Mouse (Mus musculus) heart, postnatal 10 days (tissue): ENCODE data around the gene Pnldc1. TPM values are rescaled to one million over a fixed set of nuclear protein-coding genes. Genes with fewer than 3 reads are reported as not detected.

Experiments used
- DNase-seq, 2 experiments: peaks; one replicate each; pipeline ENCODE4 v3.0.0; 2021
- intact Hi-C: fragments of 180-260 bp; cut with DNase I; formaldehyde crosslinking; loops from one replicate; pipeline ENCODE4 v1.15.1; 2025
- microRNA-seq, 2 experiments: library from miRNA; unstranded; fragments of <30 nt; microRNA quantifications; one replicate each; pipeline ENCODE4 v1.2.0; 2022
- total RNA-seq, 2 experiments: library from RNA; stranded (reverse); gene quantifications; 2 replicates each; pipeline ENCODE4 v1.2.3; 2021

Pnldc1 gene
- total RNA-seq, 2 experiments from 2014 or later: 1.3 to 1.5 TPM

DNA sequence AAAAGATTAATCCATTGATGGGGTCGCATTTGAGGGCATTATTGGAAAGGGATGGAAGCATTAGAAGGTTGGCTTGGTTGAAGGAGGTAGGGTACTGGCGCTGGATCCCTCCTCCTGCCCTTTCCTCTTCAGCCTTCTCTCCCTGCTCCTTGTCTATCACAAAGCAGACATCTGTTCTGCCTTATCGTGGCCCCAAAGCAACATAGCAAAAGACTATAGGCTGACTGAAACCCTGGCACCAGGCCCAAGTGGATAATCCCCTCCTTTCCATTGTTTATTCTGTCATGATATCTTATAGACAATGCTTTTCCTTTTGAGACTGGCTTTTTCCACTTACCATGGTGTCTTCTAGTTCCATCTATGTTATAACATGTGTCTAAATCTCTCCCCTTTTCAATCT lies 44.6 kb downstream of the Pnldc1 start:
- no peak for DNase-seq
- intact Hi-C loops: no loop called here

DNA sequence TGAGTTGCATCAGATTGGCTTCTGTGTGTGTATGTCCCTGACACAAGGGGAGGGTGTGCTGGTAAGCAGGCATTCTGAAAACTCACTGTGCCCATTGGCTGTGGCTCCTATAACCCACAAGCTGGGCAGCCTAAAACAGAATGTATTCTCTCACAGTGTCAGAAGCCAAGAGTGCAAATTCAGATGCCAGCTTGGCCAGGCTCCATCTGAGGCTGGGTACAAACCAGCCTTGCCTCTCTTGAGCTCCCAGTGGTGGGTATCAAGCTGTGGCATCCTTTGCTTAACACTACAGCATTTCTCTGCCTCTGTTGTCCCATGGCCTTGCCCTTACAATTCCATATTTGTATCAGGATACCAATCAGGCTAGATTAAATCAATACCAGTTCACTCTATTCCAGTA lies 45.9 kb downstream of the Pnldc1 start:
- intact Hi-C loops: no loop called here
- no peak for DNase-seq

DNA sequence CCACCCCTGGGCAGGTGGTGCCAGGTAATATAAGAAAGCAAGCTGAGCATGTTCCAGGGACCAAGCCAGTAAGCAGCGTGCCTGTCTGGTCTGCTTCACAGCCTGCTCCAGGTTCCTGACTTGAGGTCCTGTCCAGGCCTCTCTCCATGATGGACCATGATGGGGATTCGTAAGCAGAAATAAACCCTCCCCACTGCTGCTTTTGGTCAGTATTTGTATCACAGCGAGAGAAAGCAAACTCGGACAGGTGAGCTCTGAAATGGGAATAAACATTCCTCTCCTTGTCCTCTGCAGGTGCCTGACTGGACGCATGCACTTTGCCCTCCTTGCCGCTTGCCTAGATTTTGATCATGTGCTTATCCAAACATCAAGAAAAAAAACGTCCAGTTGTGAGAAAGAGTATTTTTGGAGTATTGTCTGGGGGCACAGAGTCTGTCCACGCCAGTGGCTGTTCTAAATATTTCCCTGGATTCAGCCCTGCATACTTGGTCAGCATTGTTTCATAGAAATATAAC lies 51.0 kb downstream of the Pnldc1 start:
- intact Hi-C loops: no loop called here
- DNase-seq: no peak

DNA sequence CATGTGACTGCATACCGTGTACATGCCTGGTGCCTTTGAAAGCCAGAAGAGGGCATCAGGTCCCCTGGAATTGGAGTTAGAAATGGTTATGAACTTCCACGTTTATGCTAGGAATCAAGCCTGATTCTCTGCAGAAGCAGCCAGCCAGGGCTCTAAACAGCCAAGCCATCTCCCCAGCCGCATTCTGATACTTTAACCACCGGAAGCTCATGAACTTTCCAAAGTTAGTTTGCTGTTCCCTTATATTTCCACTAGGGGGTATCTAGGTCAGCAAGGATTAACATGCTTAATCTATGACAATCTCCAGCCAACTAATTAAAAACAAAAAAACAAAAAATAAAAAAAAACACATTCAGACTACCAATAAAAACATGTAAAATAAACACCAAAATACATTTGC lies 52.0 kb downstream of the Pnldc1 start:
- DNase-seq: peak in 1 of 2 experiments; percentile 32
- intact Hi-C loops: no loop called here

DNA sequence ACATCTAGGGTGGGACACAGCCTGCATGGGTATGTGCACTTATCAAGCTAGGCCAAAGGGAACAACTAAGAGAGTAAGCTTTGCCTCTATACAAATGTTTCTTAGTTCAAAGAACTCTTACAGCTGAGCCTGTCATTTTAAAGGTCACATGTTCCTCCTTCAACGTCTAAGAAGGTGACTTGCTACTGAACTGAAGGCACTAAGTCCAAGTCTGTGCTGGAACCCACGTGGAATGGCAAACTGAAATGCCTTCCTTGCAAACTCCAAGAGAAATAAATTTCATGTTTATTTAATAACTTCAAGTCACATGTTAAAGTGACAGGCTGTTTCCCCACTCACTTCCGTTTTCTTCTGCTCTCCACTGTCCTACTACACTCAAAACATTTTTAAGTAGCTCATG lies 52.6 kb downstream of the Pnldc1 start:
- intact Hi-C loops: no loop called here
- no peak for DNase-seq

DNA sequence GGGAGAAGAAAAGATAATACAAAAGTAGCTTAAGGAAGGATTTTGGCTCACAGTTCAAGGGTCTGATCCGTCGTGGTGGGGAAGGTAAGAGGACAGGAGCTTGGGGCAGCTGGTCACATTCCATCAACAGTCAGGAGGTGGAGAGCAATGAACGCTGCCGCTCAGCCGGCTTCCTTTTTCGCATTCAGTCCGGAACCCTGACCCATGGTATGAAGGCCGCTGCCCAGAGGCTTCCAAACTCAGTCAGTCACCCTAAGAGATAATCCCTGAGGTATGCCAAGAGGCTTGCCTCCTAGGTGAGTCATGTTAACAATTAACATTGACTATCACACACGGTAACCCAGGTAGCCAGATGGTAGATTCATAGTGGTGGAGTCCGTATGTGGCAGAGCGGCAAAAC lies 55.6 kb downstream of the Pnldc1 start:
- no peak for DNase-seq
- intact Hi-C loops: no loop called here

DNA sequence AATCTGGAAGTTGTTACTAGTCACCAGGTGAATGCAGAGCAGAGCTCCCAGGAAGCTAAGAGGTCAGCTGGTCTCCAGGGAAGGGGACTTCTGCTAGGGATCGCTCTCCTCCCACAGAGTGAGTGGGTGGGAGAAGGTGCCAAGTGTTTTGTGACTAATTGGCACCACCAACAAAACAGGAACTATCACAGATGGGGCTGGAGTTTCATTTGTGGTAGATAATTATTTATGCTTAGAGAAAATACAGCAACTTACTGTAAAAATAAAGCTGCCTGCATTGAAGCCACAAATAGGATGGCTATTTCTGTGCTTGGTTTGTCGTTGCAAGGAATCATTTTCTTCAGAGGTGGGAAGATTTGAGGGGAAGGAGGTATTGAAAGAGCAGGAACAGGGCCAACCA lies 56.2 kb downstream of the Pnldc1 start:
- intact Hi-C loops: no loop called here

DNA sequence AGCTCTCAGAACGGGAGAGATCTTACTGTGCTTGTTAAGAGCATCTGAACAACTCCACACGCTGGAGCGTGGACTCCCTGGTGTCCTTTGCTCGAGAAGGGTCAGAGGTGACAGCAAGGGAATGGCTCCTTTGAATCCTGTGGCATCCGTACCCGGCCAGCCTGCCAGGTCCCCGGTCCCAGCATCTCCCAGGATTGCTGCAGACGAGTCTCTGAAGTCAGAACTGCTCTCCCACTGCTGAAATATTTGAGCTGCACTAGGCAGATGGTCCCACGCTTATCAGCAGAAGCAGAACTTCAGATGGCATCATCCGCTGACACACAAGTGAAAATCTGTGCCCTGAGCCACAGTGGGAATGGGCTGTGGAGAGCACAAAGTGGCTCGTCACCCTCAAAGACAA lies 58.3 kb downstream of the Pnldc1 start:
- DNase-seq: no peak
- intact Hi-C loops: no loop called here

More for the DNA sequence above, 56.2 kb downstream of the Pnldc1 start:
- no peak for DNase-seq

DNA sequence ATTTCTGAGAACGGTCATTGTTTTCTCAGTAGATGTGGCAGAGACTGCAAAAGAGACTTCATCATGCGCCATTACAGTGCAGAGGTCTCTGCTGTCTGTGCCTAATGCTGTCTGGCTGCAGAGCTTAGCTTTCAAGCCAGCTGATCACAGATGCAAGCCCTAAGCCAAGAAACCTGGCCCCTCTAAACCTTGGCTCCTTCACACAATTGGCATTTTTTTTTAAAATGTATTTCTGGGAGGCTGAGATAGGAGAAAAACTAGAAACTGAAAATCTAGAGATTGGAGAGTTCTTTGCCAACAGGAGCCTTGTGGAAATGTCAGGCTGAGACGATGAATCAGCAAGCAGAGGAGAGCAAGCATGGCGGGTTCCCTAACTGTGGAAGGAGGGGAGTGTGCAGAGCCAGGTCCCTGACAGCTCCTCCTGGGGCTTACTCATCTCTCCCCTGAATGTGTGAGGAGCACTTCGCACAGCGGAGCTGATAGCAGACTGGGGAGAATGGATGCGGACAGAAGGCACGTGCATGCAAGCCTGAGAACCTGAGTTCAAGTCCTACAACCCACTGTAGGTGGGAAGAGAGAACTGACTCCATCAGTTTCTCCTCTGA lies 60.1 kb downstream of the Pnldc1 start:
- no peak for DNase-seq
- intact Hi-C loops: no loop called here

DNA sequence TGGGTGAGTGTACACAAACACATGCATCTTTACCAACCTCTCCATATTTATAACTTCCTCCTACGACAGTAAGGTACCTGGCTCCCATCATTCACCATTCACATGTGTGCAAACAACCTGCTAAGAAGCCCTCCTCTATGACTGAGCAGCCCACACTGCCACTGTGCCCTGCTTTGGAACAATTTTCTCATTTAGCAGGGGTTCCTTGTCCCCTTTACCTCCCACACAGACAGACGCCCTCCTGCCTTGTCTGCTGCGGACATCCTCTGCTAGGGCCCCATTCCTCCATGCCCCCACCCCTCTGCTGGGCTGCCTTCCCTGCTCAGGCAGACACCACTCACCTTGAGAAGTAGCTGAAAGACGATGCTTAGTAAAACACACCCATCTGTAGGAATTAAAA lies 62.3 kb downstream of the Pnldc1 start:
- DNase-seq: no peak
- intact Hi-C loops: no loop called here

DNA sequence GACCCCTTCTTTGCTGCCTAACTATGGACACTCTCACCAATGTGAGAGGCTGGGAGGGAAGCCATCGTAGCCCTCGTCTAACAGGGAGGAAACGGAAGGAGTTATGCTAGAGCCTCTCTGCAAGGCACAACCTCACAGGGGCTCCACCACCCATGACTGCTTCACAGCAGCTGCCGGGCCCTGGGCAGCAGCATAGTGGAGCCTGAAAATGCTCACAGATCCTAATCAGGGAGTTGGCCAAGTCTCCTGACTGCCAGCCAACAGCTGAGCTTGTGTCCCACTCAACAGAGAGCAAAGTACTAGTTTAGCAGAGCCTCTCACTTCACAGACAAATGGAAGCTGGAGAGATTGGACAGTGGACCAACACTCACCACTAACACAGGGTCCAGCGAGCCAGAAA lies 63.6 kb downstream of the Pnldc1 start:
- intact Hi-C loops: no loop called here
- DNase-seq: no peak

DNA sequence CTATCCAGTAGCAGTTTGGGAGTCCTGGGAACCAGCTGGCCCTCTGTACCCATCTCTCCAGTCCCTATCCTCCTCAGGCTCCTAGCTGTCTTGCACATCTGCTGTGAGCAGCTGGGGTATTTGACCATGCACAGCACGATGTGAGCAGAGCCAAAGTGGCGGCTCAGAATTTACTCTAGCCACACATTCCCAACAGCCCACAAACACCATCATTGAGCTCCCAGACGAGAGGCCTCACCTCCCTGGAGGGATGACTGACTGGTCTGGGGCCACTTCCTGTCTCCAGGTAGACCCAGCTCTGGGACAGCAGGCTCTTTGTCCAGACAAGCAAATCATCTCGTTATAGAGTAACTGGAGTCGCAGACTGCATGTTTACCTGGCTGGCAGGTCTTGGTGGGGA lies 64.2 kb downstream of the Pnldc1 start:
- no peak for DNase-seq
- intact Hi-C loops: no loop called here

DNA sequence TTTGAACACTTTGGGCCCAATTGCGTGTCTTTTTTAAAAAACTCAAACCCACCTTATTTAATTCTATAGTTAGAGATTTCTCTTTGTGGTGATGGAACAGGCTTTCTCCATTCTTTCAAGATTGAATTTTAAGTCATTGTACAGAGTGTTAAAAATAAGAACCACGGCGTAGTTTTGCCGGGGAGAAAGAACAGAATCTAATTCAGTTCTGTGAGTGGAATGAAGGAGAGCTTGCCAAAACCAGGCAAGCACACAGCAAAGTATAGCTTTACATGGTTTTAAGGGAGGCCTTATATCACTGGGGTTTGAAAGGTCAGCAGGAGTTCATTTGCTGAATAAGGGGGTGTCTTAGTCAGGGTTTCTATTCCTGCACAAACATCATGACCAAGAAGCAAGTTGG lies 65.5 kb downstream of the Pnldc1 start:
- DNase-seq: no peak
- intact Hi-C loops: no loop called here

DNA sequence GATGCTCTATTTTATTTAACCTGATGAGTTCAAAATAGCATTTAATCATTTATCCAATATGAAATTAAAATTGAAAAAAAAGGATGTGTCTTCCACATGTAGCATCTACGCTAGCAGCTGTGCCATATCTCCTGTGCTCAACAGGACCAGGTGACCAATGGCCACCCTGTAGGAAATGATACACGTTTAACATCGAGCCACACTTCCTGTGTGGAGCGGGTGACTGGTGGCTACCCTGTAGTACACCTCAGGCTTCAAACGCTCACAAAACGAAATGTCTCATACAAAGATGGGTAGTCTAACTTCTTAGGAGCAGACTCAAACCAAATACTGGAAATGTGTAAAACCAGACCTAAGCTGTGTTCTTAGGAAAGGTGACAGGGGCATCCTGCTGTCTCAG lies 66.2 kb downstream of the Pnldc1 start:
- no peak for DNase-seq
- intact Hi-C loops: no loop called here

DNA sequence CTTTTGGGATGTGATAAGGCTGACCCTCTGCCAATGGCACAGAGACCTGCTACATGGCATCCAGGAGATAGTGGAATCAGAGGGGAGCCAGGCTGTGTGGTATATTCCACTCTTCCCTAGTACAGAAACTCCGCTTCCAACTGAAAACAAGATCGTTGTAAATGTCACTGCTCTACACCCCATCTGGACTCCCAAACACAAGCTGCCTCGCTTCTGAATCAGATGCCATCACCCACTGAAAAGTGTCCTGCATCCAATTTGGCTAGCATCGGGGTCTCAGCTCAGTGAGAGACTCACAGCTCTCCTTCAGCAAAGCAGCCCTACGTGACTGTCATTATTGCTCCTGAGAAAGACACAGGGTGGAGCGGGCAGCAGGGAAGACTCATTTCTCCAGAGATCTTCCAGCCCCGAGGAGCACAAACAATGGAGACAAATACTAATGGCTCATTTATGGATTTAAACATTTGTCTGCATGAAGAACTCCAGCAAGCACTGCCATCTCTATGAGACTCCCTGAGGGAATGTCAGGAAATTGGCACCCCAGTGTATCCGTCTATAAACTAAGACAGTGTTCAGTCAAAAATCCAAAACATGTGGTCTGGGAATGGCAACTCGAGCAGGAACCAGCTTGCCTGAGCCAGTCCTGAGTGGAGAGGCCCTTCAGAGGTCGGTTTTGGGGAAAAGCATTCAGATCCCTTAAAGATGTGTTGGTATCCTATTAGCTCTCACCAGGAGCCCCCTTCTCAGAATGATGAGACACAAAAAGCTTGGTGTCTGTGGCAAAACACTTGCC lies 70.4 kb downstream of the Pnldc1 start:
- no peak for DNase-seq
- intact Hi-C loops: no loop called here

Small RNA genes within 50 kb of the gene (microRNA-seq; reads per million reads assigned to microRNA genes)
- gene Gm24085: 0 reads per million in 2 experiments

Other genes starting within 250 kb of the Pnldc1 start
- gene Slc22a1, start 234.4 kb downstream of the Pnldc1 start, total RNA-seq: 1 to 10 TPM; 2.3 to 3.4 TPM
- gene Igf2r, start 140.6 kb downstream of the Pnldc1 start, total RNA-seq: 100 to 1,000 TPM; 180 to 214 TPM
- under 1 TPM; 0.22 to 0.50 TPM for gene Mas1, start 42.1 kb downstream of the Pnldc1 start, total RNA-seq
- gene Mrgprh, start 34.2 kb downstream of the Pnldc1 start, total RNA-seq: 1 to 10 TPM; 1.9 to 2.1 TPM
- 100 to 1,000 TPM; 226 to 233 TPM for gene Tcp1, start 5.5 kb upstream of the Pnldc1 start, total RNA-seq
- gene Mrpl18, start 6.1 kb upstream of the Pnldc1 start, total RNA-seq: 100 to 1,000 TPM; 159 to 170 TPM
- gene Acat3, start 30.4 kb upstream of the Pnldc1 start, total RNA-seq: not detected
- gene Acat2, start 50.5 kb upstream of the Pnldc1 start, total RNA-seq: 10 to 100 TPM; 13.2 to 17.0 TPM
- gene Wtap, start 83.9 kb upstream of the Pnldc1 start, total RNA-seq: 10 to 100 TPM; 50.2 to 51.6 TPM
- 100 to 1,000 TPM; 815 to 853 TPM for gene Sod2, start 96.6 kb upstream of the Pnldc1 start, total RNA-seq
- not detected for gene Gpr31b, start 142.1 kb upstream of the Pnldc1 start, total RNA-seq
- gene Tcp10b, start 150.9 kb upstream of the Pnldc1 start, total RNA-seq: under 1 TPM; 0.17 to 0.36 TPM
- gene Unc93a, start 221.6 kb upstream of the Pnldc1 start, total RNA-seq: not detected